Mouse (Mus musculus) MEL (cell line): ENCODE results near the gene Fermt3. TPM values are rescaled to one million over a fixed set of nuclear protein-coding genes. Genes with fewer than 3 reads are reported as not detected.

Source experiments
- DNase-seq: peaks from one replicate; pipeline ENCODE4 v3.0.0; 2011; ENCODE audit warnings: low read depth, low spot score
- H3K27ac ChIP-seq: 2 replicates; pipeline ENCODE4 v1.5.1; 2012; ENCODE audit warnings: low read depth, mild to moderate bottlenecking, control low read depth, low read length, moderate library complexity; ENCODE audit not compliant: control insufficient read depth
- H3K27me3 ChIP-seq, 2 experiments: fragments of 150-350 bp in 1 of 2; sonication (generic) in 1 of 2; 2 replicates each; pipeline ENCODE4 v1.6.1; 2012; ENCODE audit warnings: low read length in 2 of 2, mild to moderate bottlenecking in 2 of 2, improper control_type of control experiment in 1 of 2, moderate library complexity in 1 of 2; ENCODE audit not compliant: insufficient read depth in 2 of 2, control insufficient read depth in 1 of 2
- H3K36me3 ChIP-seq, 2 experiments: 2 replicates each; pipeline ENCODE4 v1.6.1; 2012 to 2014; ENCODE audit warnings: low read length in 2 of 2, improper control_type of control experiment in 1 of 2, inconsistent platforms in 1 of 2, mild to moderate bottlenecking in 1 of 2; ENCODE audit not compliant: insufficient read depth in 2 of 2, control insufficient read depth in 1 of 2
- H3K4me1 ChIP-seq, 2 experiments: fragments of 150-350 bp in 1 of 2; sonication (generic) in 1 of 2; 2 replicates each; pipeline ENCODE4 v1.6.1; 2012; ENCODE audit warnings: low read length in 2 of 2, improper control_type of control experiment in 1 of 2, mild to moderate bottlenecking in 1 of 2; ENCODE audit not compliant: insufficient read depth in 2 of 2, control insufficient read depth in 1 of 2
- H3K4me3 ChIP-seq, 2 experiments: fragments of 150-350 bp in 1 of 2; sonication (generic) in 1 of 2; 2 replicates each; pipeline ENCODE4 v1.5.1; 2012; ENCODE audit warnings: low read depth in 2 of 2, low read length in 2 of 2, mild to moderate bottlenecking in 2 of 2, moderate library complexity in 2 of 2, control low read depth in 1 of 2, improper control_type of control experiment in 1 of 2; ENCODE audit not compliant: control insufficient read depth in 1 of 2, insufficient read depth in 1 of 2
- H3K79me2 ChIP-seq: 2 replicates; pipeline ENCODE4 v1.6.1; 2012; ENCODE audit warnings: mild to moderate bottlenecking, low read length, moderate library complexity; ENCODE audit not compliant: control insufficient read depth, poor library complexity, insufficient read depth
- H3K9ac ChIP-seq: 2 replicates; pipeline ENCODE4 v1.6.1; 2012; ENCODE audit warnings: low read depth, mild to moderate bottlenecking, control low read depth, low read length, moderate library complexity; ENCODE audit not compliant: control insufficient read depth, poor library complexity, severe bottlenecking
- H3K9me3 ChIP-seq: fragments of 150-350 bp; sonication (generic); replicated peaks from 2 replicates; pipeline ENCODE4 v1.6.1; 2012; ENCODE audit warnings: mild to moderate bottlenecking, low read length, improper control_type of control experiment, moderate library complexity; ENCODE audit not compliant: insufficient read depth
- BHLHE40 ChIP-seq: IDR thresholded peaks from 2 replicates; pipeline ENCODE4 v1.6.1; 2012; ENCODE audit warnings: low read depth, mild to moderate bottlenecking, inconsistent platforms, low read length, improper control_type of control experiment, borderline replicate concordance
- CTCF ChIP-seq, 3 experiments: IDR thresholded peaks in 2 of 3; conservative IDR thresholded peaks in 1 of 3; 2 replicates each; pipeline ENCODE4 v1.5.1; 2011 to 2012; ENCODE audit warnings: low read length in 3 of 3, low read depth in 2 of 3, mild to moderate bottlenecking in 2 of 3, improper control_type of control experiment in 1 of 3, inconsistent platforms in 1 of 3, mixed read lengths in 1 of 3, moderate library complexity in 1 of 3; ENCODE audit not compliant: control insufficient read depth in 1 of 3, insufficient read depth in 1 of 3, poor library complexity in 1 of 3, severe bottlenecking in 1 of 3
- E2F4 ChIP-seq: IDR thresholded peaks from 2 replicates; pipeline ENCODE4 v1.6.1; 2011; ENCODE audit warnings: low read depth, low read length, improper control_type of control experiment, borderline replicate concordance
- ELF1 ChIP-seq: IDR thresholded peaks from 2 replicates; pipeline ENCODE4 v1.6.1; 2014; ENCODE audit warnings: low read depth, mild to moderate bottlenecking, inconsistent platforms, low read length, improper control_type of control experiment, moderate library complexity
- EP300 ChIP-seq, 2 experiments: IDR thresholded peaks; 2 replicates each; pipeline ENCODE4 v1.6.1; 2011; ENCODE audit warnings: improper control_type of control experiment in 2 of 2, low read length in 2 of 2, low read depth in 1 of 2, mild to moderate bottlenecking in 1 of 2
- GABPA ChIP-seq: IDR thresholded peaks from 2 replicates; pipeline ENCODE4 v1.6.1; 2012; ENCODE audit warnings: low read depth, mild to moderate bottlenecking, inconsistent platforms, low read length, improper control_type of control experiment, moderate library complexity
- MAFK ChIP-seq: IDR thresholded peaks from 2 replicates; pipeline ENCODE4 v1.6.1; 2011; ENCODE audit warnings: low read depth, mild to moderate bottlenecking, low read length, improper control_type of control experiment, borderline replicate concordance
- MEF2A ChIP-seq: IDR thresholded peaks from 2 replicates; pipeline ENCODE4 v1.6.1; 2014; ENCODE audit warnings: low read depth, mild to moderate bottlenecking, inconsistent platforms, low read length, improper control_type of control experiment; ENCODE audit not compliant: poor library complexity, insufficient replicate concordance, severe bottlenecking; ENCODE audit errors: extremely low read depth
- MXI1 ChIP-seq: IDR thresholded peaks from 2 replicates; pipeline ENCODE4 v1.6.1; 2011; ENCODE audit warnings: mild to moderate bottlenecking, low read depth, low read length, improper control_type of control experiment
- MYB ChIP-seq: IDR thresholded peaks from 2 replicates; pipeline ENCODE4 v1.6.1; 2011; ENCODE audit warnings: mild to moderate bottlenecking, low read depth, low read length, improper control_type of control experiment
- MYC ChIP-seq: IDR thresholded peaks from 2 replicates; pipeline ENCODE4 v1.6.1; 2011; ENCODE audit warnings: low read depth, mild to moderate bottlenecking, low read length, improper control_type of control experiment, moderate library complexity
- NELFE ChIP-seq: IDR thresholded peaks from 2 replicates; pipeline ENCODE4 v1.6.1; 2011; ENCODE audit warnings: low read depth, low read length, improper control_type of control experiment
- NRF1 ChIP-seq: IDR thresholded peaks from 2 replicates; pipeline ENCODE4 v1.6.1; 2014; ENCODE audit warnings: low read depth, mild to moderate bottlenecking, inconsistent platforms, low read length, improper control_type of control experiment, moderate library complexity; ENCODE audit not compliant: poor library complexity, insufficient read depth, severe bottlenecking
- POLR2AphosphoS2 ChIP-seq: IDR thresholded peaks from 2 replicates; pipeline ENCODE4 v1.6.1; 2011; ENCODE audit warnings: low read length, improper control_type of control experiment
- POLR2AphosphoS5 ChIP-seq: IDR thresholded peaks from 2 replicates; pipeline ENCODE4 v1.6.1; 2012; ENCODE audit warnings: low read depth, borderline replicate concordance, mild to moderate bottlenecking, inconsistent platforms, low read length, moderate library complexity, mixed read lengths
- SIN3A ChIP-seq: IDR thresholded peaks from 2 replicates; pipeline ENCODE4 v1.6.1; 2012; ENCODE audit warnings: low read length, improper control_type of control experiment, inconsistent platforms
- SMC3 ChIP-seq: IDR thresholded peaks from 2 replicates; pipeline ENCODE4 v1.6.1; 2011; ENCODE audit warnings: low read depth, low read length, improper control_type of control experiment
- TAL1 ChIP-seq: IDR thresholded peaks from 2 replicates; pipeline ENCODE4 v1.6.1; 2012; ENCODE audit warnings: mild to moderate bottlenecking, inconsistent platforms, low read length, moderate library complexity, mixed read lengths
- TBP ChIP-seq: IDR thresholded peaks from 2 replicates; pipeline ENCODE4 v1.8.0; 2011; ENCODE audit warnings: low read depth, low read length, improper control_type of control experiment
- UBTF ChIP-seq: IDR thresholded peaks from 2 replicates; pipeline ENCODE4 v1.6.1; 2012; ENCODE audit warnings: low read depth, mild to moderate bottlenecking, inconsistent platforms, low read length, improper control_type of control experiment, moderate library complexity, borderline replicate concordance; ENCODE audit not compliant: insufficient read depth
- USF2 ChIP-seq, 2 experiments: IDR thresholded peaks; 2 replicates each; pipeline ENCODE4 v1.6.1; 2011 to 2012; ENCODE audit warnings: improper control_type of control experiment in 2 of 2, low read length in 2 of 2, borderline replicate concordance in 1 of 2, inconsistent platforms in 1 of 2, low read depth in 1 of 2, mild to moderate bottlenecking in 1 of 2; ENCODE audit not compliant: insufficient read depth in 1 of 2
- ZC3H11A ChIP-seq: IDR thresholded peaks from 2 replicates; pipeline ENCODE4 v1.6.1; 2012; ENCODE audit warnings: low read depth, mild to moderate bottlenecking, inconsistent platforms, low read length, improper control_type of control experiment
- ZKSCAN1 ChIP-seq: IDR thresholded peaks from 2 replicates; pipeline ENCODE4 v1.6.1; 2012; ENCODE audit warnings: low read depth, mild to moderate bottlenecking, inconsistent platforms, low read length, improper control_type of control experiment, moderate library complexity
- ZNF384 ChIP-seq: IDR thresholded peaks from 2 replicates; pipeline ENCODE4 v1.6.1; 2012; ENCODE audit warnings: low read depth, mild to moderate bottlenecking, inconsistent platforms, low read length, improper control_type of control experiment
- polyA plus RNA-seq, 2 experiments: library from polyadenylated mRNA; stranded (reverse) in 1 of 2; unstranded in 1 of 2; fragments of >175 nt in 1 of 2; fragments of >200 nt in 1 of 2; gene quantifications; 2 replicates each; pipeline versions ENCODE4 v1.2.1 to v1.2.4; 2012; ENCODE audit warnings: low replicate concordance in 2 of 2, low read depth in 1 of 2; ENCODE audit not compliant: insufficient read length in 2 of 2, insufficient read depth in 1 of 2, missing spikeins in 1 of 2
- total RNA-seq: library from RNA; depleted of rRNA; stranded (reverse); fragments of 300-350 nt; gene quantifications from 2 replicates; pipeline ENCODE4 v1.2.3, GENCODE M21; 2012

Fermt3 gene
- total and polyA plus RNA-seq, 3 experiments, result 244 to 329 (median 327) TPM

DNA sequence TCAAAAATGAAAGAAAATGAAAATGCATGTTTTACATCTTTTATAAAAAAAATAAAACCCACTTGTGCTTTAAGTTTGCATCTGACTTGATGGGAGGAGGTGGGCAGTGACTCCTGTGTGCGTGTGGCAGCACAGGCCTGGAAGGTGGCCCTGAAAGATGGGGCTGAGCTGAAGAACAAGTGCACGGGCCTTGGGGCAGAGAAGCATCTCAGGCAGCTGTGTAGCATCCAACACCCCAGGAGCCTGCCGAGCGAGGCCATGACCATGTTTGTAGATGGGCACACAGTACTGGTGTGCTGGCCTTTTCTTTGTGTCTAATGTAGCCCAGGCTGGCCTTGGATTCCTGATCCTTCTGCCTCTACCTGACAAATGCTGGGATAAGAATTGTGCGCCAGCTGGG is 42.8 kb upstream of the Fermt3 start:
- no peaks in the 10 kb centered on the region for H3K9me3 ChIP-seq
- no peak overlapping the region for H3K4me3 ChIP-seq
- DNase-seq, result no peak
- no peaks in the 10 kb centered on the region for H3K79me2 ChIP-seq
- no peak for TF ChIP-seq POLR2AphosphoS2
- no peak for TF ChIP-seq MXI1
- no peak for TF ChIP-seq POLR2AphosphoS5
- no peak for TF ChIP-seq USF2 (IDR thresholded peaks at IDR 0.05; ENCODE audit: borderline replicate concordance in 1 of 2, insufficient read depth in 1 of 2, low read depth in 1 of 2, low read length in 2 of 2)
- no peak for TF ChIP-seq E2F4
- TF ChIP-seq MEF2A, result no peak
- no peak for TF ChIP-seq ZKSCAN1
- TF ChIP-seq, all 39 proteins: peak for 0
- H3K27me3 ChIP-seq, result no peaks in the 10 kb centered on the region
- H3K27ac ChIP-seq, result no peak overlapping the region
- H3K4me1 ChIP-seq, result peaks cover 4 to 23% of the 10 kb centered on the region in 2 experiments; a peak in 3 of 4 replicates
- H3K9ac ChIP-seq, result no peak overlapping the region
- H3K36me3 ChIP-seq, result peaks cover 0 to 4% of the 10 kb centered on the region in 2 experiments; a peak in 1 of 4 replicates

DNA sequence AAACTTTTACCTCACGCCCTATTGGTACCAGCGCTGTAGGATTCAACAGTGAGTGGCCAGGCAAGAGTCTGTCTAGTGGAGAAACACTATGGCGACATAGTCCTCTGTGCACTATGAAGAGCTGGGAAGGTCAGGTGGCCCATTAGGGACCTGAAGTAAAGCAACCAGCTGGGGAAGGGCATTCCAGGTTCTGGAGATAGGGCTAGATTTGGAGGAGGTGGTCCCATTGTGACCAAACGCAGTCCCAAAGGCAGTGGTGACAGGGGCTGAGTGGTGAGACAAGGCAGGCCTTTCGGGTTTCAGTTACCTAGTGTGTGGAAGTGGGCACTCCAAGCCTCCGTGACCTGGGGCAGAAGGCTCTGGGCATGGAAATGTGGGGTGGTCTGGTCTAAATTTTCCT is 39.3 kb upstream of the Fermt3 start:
- Histone ChIP-seq H3K4me3 (no peak overlapping the region), H3K27ac (no peak overlapping the region), H3K27me3 (no peaks in the 10 kb centered on the region), H3K9me3 (no peaks in the 10 kb centered on the region), H3K9ac (no peak overlapping the region), H3K79me2 (no peaks in the 10 kb centered on the region; the same call in 1 of the 2 replicates), H3K4me1 (peaks cover 0 to 13% of the 10 kb centered on the region in 2 experiments; a peak in 1 of 4 replicates), H3K36me3 (peaks cover 0 to 6% of the 10 kb centered on the region in 2 experiments; a peak in 2 of 4 replicates)
- DNase-seq, result no peak
- no peak for TF ChIP-seq ZNF384
- TF ChIP-seq POLR2AphosphoS5, result no peak
- no peak for TF ChIP-seq UBTF
- no peak for TF ChIP-seq MAFK
- TF ChIP-seq EP300 (IDR thresholded peaks at IDR 0.05; ENCODE audit: low read depth in 1 of 2, low read length in 2 of 2), result no peak
- no peak for TF ChIP-seq NELFE

DNA sequence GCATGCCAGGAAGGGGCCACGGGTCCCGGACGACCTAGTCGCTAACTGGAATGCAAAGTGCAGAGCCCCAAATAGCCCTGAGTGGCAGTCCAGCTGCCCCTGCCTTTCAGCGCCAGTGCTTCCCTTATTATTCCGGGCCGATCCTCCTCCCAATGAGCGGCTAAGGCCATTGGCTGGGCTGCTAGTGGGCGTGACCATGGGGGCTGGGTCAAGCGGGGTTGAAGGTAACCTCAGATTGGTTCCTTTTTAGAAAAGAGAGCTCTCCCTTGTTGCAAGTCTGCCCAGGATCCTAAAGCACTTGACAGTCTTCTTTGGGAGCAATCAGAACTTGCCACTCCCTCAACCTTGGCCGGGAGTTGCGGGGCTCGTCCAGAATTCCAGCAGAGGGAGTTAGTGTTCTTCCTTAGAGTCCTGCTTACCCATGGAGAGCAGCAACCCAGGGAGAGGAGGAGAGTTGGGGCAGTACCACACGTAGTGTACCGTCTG is 38.5 kb upstream of the Fermt3 start:
- H3K9ac ChIP-seq, result peak overlapping the region; percentile 73
- DNase-seq, result peak; percentile 95
- no peak overlapping the region for H3K27ac ChIP-seq
- no peak for TF ChIP-seq SMC3
- TF ChIP-seq ELF1, result 0 out of 2 replicates have a peak, but pooled peaks have one; percentile 49
- no peak for TF ChIP-seq GABPA
- no peak for TF ChIP-seq TAL1
- no peak for TF ChIP-seq NRF1
- no peak for TF ChIP-seq CTCF (IDR thresholded peaks at IDR 0.05 in 2 of 3, conservative IDR thresholded peaks at IDR 0.05 in 1 of 3; ENCODE audit: control insufficient read depth in 1 of 3, insufficient read depth in 1 of 3, low read depth in 2 of 3, low read length in 3 of 3, poor library complexity in 1 of 3, severe bottlenecking in 1 of 3)
- no peak for TF ChIP-seq MYC
- TF ChIP-seq SIN3A, result peak; percentile 54
- no peak for TF ChIP-seq MEF2A
- TF ChIP-seq MYB, result no peak
- TF ChIP-seq ZC3H11A, result no peak
- TF ChIP-seq ZNF384, result no peak
- peak; percentile 58; the same call in 1 of the 2 replicates for TF ChIP-seq TBP
- peak; percentile 77; the same call in 1 of the 2 replicates for TF ChIP-seq POLR2AphosphoS2
- no peak for TF ChIP-seq BHLHE40
- TF ChIP-seq UBTF, result no peak

More for the DNA sequence above, 38.5 kb upstream of the Fermt3 start:
- peaks cover 0 to 6% of the 10 kb centered on the region in 2 experiments; a peak in 2 of 4 replicates for H3K36me3 ChIP-seq
- no peaks in the 10 kb centered on the region for H3K27me3 ChIP-seq
- no peaks in the 10 kb centered on the region for H3K9me3 ChIP-seq
- H3K79me2 ChIP-seq, result no peaks in the 10 kb centered on the region; the same call in 1 of the 2 replicates
- peaks cover 0 to 13% of the 10 kb centered on the region in 2 experiments; a peak in 1 of 4 replicates for H3K4me1 ChIP-seq
- H3K4me3 ChIP-seq, result peak overlapping the region; percentile 62 to 76
